In genomic region chr11:119602177-119602700, GRCm38 (mm10) we compare ENCODE assay signal across 8 mouse cellular contexts. TPM values are rescaled to one million over a fixed set of nuclear protein-coding genes. Genes with fewer than 3 reads are reported as not detected.
DNase-seq lines count a peak whose midpoint lies in the region; ATAC-seq and TF ChIP-seq lines count a peak whose summit lies in the region.

No protein-coding gene starts in this region.

- no peak overlapping the region for H3K9ac ChIP-seq in limb, embryonic 15.5 days

- peaks cover 6% of the 10 kb centered on the region for H3K4me1 ChIP-seq in thymus, adult 2 months (replicated peaks; ENCODE audit: control insufficient read depth, insufficient read depth, low read length)
- H3K4me1 ChIP-seq in limb, embryonic 15.5 days = peaks cover 11% of the 10 kb centered on the region

- H3K27ac ChIP-seq in thymus, adult 2 months (ENCODE audit: control insufficient read depth, insufficient read depth, low read length) = no peak overlapping the region
- no peak overlapping the region for H3K27ac ChIP-seq in limb, embryonic 15.5 days

- H3K9me3 ChIP-seq in limb, embryonic 15.5 days = no peaks in the 10 kb centered on the region

- TF ChIP-seq POLR2A in thymus, adult 2 months (IDR thresholded peaks at IDR 0.05; ENCODE audit: control insufficient read depth, extremely low read depth, insufficient read depth, low read length, poor library complexity) = no peak

- peak; percentile 19 to 45 for DNase-seq in cerebellum, postnatal 10 days
- DNase-seq in cerebellum, postnatal 4 days (ENCODE audit: low spot score in 2 of 2) = no peak
- DNase-seq in thymus, postnatal 0 days (ENCODE audit: low spot score) = peak; percentile 10
- DNase-seq in thymus, adult 2 months = no peak
- DNase-seq in natural killer cell, adult 2 months (ENCODE audit: low spot score in 2 of 2) = no peak
- no peak for DNase-seq in right cerebral cortex, postnatal 10 days (ENCODE audit: low spot score in 2 of 2)
- DNase-seq in cerebellum, adult 8-10 months = no peak

- no peak for TF ChIP-seq CTCF in thymus, adult 2 months (IDR thresholded peaks at IDR 0.05; ENCODE audit: borderline replicate concordance, control insufficient read depth, extremely low read depth, insufficient read depth, low read length, poor library complexity)

- no peaks in the 10 kb centered on the region for H3K36me3 ChIP-seq in thymus, adult 2 months (ENCODE audit: control insufficient read depth, insufficient read depth, low read length)
- 0 out of 2 replicates have a peak, but pooled peaks cover 3% of the 10 kb centered on the region for H3K36me3 ChIP-seq in limb, embryonic 15.5 days

- ATAC-seq in limb, embryonic 15.5 days (ENCODE audit: insufficient number of reproducible peaks, low FRiP score, low TSS enrichment, low read depth) = no peak

- peak overlapping the region; percentile 40 for H3K4me2 ChIP-seq in limb, embryonic 15.5 days

- H3K4me3 ChIP-seq in thymus, adult 2 months (ENCODE audit: control insufficient read depth, insufficient read depth, low read length) = no peak overlapping the region
- H3K4me3 ChIP-seq in limb, embryonic 15.5 days = peak overlapping the region; percentile 76

- 29% methylated on average over 10 of the region's 10 CpGs for WGBS in thymus, adult 2 months
- WGBS in limb, embryonic 15.5 days = 37% methylated on average over 10 of the region's 10 CpGs

- H3K27me3 ChIP-seq in thymus, adult 2 months (ENCODE audit: control insufficient read depth, insufficient read depth, low read length) = no peaks in the 10 kb centered on the region
- H3K27me3 ChIP-seq in limb, embryonic 15.5 days = no peaks in the 10 kb centered on the region

RNA-seq across cellular contexts. Expression of gene Rptor, which starts 0.5 kb away (rescaled TPM):
- 12.3 and 14.0 TPM in 2 replicates for polyA plus RNA-seq in thymus, postnatal 0 days (2015; fragmentation: Nextera tagmentation; extraction: Ambion mirVana)
- 58.7 and 61.4 TPM in 2 replicates for polyA plus RNA-seq in thymus, adult 2 months (2012; rRNA removed)
- 8.3 and 9.0 TPM in 2 replicates for polyA plus RNA-seq in limb, embryonic 15.5 days (2015; fragmentation: Nextera tagmentation; extraction: Ambion mirVana)

RNA-seq across cellular contexts. Expression of gene Nptx1, which starts 54.7 kb away (rescaled TPM):
- 0.23 and 0.31 TPM in 2 replicates for polyA plus RNA-seq in thymus, postnatal 0 days (2015; fragmentation: Nextera tagmentation; extraction: Ambion mirVana)
- polyA plus RNA-seq in thymus, adult 2 months (2012; rRNA removed) = 0.85 and 0.89 TPM in 2 replicates
- polyA plus RNA-seq in limb, embryonic 15.5 days (2015; fragmentation: Nextera tagmentation; extraction: Ambion mirVana) = 1.2 and 1.8 TPM in 2 replicates

Comparison
In these comparisons a context has a peak if more than half of its experiments do, and no peak if none do; other contexts are left out.
1. DNase-seq: peak in cerebellum, postnatal 10 days (2 of 2) and thymus, postnatal 0 days (single experiment); none in cerebellum, postnatal 4 days (0 of 2), thymus, adult 2 months (single experiment), natural killer cell, adult 2 months (0 of 2), right cerebral cortex, postnatal 10 days (0 of 2) and cerebellum, adult 8-10 months (single experiment).